Mouse (Mus musculus) spleen, postnatal 36 days (tissue): ENCODE data around the gene Hbb-y.
A peak's percentile ranks its signal among the peaks of the same experiment; 100 is the strongest.
"Not testable (repeated sequence)": the region's sequence is repeated elsewhere in the genome, so short reads cannot be mapped to it uniquely, and the experiment has no call there.

ENCODE experiments used
- DNase-seq, 2 experiments: peaks; one replicate each; pipeline ENCODE4 v3.0.0; 2022; ENCODE audit warnings: low spot score in 2 of 2, mixed read lengths in 1 of 2

The Hbb-y gene

GRCm38 (mm10) chr7:103853090-103853489 is at the start of gene Hbb-y:
Hbb-y (minus strand) TSS chr7:103853216.
- DNase-seq, result no peak

- no peak for DNase-seq
Measured at GRCm38 (mm10) chr7:103894385-103894784, 41.4 kb upstream of the Hbb-y start, which contains the start of gene Olfr64. Olfr64 (minus strand) TSS chr7:103894485.

- DNase-seq, result no peak
Measured at GRCm38 (mm10) chr7:103886152-103886551, 33.1 kb upstream of the Hbb-y start, which contains the start of gene Olfr66. Olfr66 (minus strand) TSS chr7:103886252.

GRCm38 (mm10) chr7:103877093-103877492 is 24.1 kb upstream of the Hbb-y start:
- DNase-seq, result peak in 1 of 2 experiments; percentile 28

GRCm38 (mm10) chr7:103874451-103874850 is 21.4 kb upstream of the Hbb-y start:
- DNase-seq, result no peak

GRCm38 (mm10) chr7:103873064-103873463 is 20.0 kb upstream of the Hbb-y start:
- DNase-seq, result peak in 1 of 2 experiments; percentile 40

GRCm38 (mm10) chr7:103870667-103871066 is 17.7 kb upstream of the Hbb-y start:
- DNase-seq, result peak; percentile 41 to 71

- DNase-seq, result peak; percentile 54 to 71
Measured at GRCm38 (mm10) chr7:103865716-103866115, 12.7 kb upstream of the Hbb-y start.

- DNase-seq, result no peak
Measured at GRCm38 (mm10) chr7:103861531-103861930, 8.5 kb upstream of the Hbb-y start.

GRCm38 (mm10) chr7:103860855-103861254 is 7.8 kb upstream of the Hbb-y start:
- DNase-seq, result peak; percentile 68 to 84

- DNase-seq, result peak; percentile 58 to 78
Measured at GRCm38 (mm10) chr7:103859076-103859475, 6.1 kb upstream of the Hbb-y start.

GRCm38 (mm10) chr7:103854669-103855068 is 1.7 kb upstream of the Hbb-y start:
- DNase-seq, result peak in 1 of 2 experiments; percentile 18

- DNase-seq, result no peak
Measured at GRCm38 (mm10) chr7:103844525-103845325, 8.3 kb downstream of the Hbb-y start.

- DNase-seq, result no peak
Measured at GRCm38 (mm10) chr7:103843034-103843433, 10.0 kb downstream of the Hbb-y start, which contains the start of gene Hbb-bh1. Hbb-bh1 (minus strand) TSS chr7:103843164.

- DNase-seq, result no peak
Measured at GRCm38 (mm10) chr7:103840268-103840667, 12.7 kb downstream of the Hbb-y start, which contains the start of gene Hbb-bh2. Hbb-bh2 (minus strand) TSS chr7:103840520.

- peak; percentile 61 to 80 for DNase-seq
Measured at GRCm38 (mm10) chr7:103827808-103828207, 25.2 kb downstream of the Hbb-y start, which contains the start of gene Hbb-bs. Hbb-bs (minus strand) TSS chr7:103828096.

GRCm38 (mm10) chr7:103827139-103827538 is 25.9 kb downstream of the Hbb-y start:
- not testable (repeated sequence) for DNase-seq

- DNase-seq, result no peak
Measured at GRCm38 (mm10) chr7:103826255-103826887, 26.6 kb downstream of the Hbb-y start.

- no peak for DNase-seq
Measured at GRCm38 (mm10) chr7:103825536-103826254, 27.3 kb downstream of the Hbb-y start.

- no peak for DNase-seq
Measured at GRCm38 (mm10) chr7:103824597-103824996, 28.4 kb downstream of the Hbb-y start.

GRCm38 (mm10) chr7:103815085-103815484 is 37.9 kb downstream of the Hbb-y start:
- not testable (repeated sequence) for DNase-seq

- peak; percentile 64 to 80 for DNase-seq
Measured at GRCm38 (mm10) chr7:103813766-103814165, 39.2 kb downstream of the Hbb-y start, which contains the start of gene Hbb-bt. Hbb-bt (minus strand) TSS chr7:103813996.
